Mouse (Mus musculus) 3T3-L1 (cell line): ENCODE measurements around the gene Dtnb.

Experiments used
- DNase-seq: peaks from one replicate; pipeline ENCODE4 v3.0.0-alpha.2; 2015; ENCODE audit warnings: low read depth, low spot score

The Dtnb gene

DNA sequence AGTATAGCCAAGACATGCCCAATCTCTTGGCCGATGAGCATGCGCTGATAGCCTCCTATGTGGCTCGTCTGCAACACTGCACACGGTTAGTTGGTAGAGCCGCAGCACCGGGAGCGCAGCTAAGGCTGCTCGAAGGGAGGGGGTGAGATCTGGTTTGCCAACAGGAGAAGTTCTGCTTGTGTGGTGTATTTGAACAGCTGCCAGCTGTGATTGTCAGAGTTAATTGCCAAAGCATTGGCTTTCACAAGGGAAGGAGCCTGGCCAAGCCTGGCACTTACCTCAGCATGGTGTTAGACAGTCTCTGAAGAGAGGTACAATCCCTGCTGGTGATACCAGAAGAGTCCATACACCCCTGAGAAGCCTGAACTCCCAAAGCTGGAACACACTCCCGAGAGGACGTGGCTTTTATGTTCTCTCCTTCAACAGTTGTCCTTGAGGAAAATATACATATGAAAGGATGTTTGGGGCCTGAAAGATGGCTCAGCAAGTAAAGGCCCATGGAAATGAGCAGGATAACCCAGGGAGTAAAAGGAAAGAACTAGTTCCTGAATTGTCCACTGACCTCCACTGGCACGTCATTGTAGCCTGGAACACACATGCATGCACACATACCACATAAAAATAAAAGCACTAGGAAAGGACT, 160.6 kb downstream of the Dtnb start:
- DNase-seq: no peak

DNA sequence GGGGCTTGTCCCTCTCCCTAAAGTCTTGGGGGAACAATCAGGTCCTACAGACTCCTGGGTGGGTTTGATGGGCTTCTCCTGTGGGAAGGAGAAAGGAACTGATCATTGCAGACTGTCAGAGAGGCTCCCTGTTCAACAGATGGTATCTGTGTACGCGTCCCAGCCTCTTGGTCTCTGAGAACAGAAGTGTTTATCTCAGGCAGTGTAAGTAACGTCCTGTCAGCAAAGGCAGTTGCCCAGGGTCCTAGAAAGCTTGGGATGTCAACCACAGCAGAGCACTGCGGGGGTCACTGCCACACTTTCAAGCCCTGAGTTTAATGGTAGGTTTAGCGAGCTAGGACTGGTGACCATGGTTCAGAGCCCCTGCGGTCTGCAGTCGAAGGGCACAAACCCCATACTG, 161.1 kb downstream of the Dtnb start:
- DNase-seq: no peak

DNA sequence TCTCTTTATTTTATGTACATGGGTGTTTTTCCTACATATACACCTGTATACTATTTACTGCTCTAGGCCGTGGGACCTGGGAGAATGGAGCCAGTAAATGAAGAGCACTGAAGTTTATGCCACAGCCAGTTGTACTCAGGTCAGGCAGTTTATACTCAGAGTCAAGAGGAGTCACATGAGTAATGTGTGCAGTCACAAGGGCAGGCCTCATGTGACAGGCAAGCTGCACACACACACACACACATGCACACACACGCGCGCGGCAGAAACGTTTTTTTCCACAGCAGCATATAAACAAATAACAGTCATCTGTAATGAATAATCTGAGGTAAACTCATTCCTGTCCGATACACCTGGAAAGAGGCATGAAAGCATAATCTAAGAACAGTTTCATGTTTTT, 164.8 kb downstream of the Dtnb start:
- no peak for DNase-seq

DNA sequence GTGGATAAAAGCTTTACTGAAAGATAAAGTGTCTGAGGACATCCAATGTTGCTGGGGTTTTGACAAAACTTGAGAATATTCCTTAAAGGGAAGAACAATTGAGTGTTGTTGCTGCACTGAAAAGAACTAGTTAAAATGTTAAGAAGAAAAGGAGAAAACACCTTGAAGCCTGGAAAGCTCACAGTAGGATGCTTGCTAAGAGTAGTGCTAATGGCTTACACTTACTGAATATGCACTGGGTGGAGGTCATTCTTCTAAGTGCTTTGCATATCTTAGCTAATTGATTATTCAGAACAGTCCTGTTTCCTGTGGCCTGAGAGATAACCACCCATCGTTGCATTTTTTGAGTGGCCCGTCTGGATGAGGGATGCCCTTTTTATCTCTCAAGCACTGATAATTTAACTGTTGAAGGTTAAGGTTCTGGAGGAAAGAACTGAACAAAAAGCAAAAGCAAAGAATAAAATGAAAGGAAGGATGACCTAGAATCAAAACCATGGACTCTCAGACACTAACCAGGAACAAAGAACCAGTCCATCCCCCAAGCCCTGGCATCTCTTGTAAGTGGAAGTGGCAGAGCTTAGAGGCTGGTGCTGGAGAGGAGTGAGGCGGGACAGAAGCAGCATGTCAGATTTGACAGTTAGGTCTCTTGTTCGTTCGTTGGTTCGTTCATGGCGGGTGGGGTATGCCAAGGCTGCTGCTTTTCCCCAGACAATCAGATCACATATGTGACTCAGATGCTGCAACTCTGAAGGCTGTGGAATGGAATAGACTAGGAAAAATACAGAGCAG, 166.8 kb downstream of the Dtnb start:
- no peak for DNase-seq

DNA sequence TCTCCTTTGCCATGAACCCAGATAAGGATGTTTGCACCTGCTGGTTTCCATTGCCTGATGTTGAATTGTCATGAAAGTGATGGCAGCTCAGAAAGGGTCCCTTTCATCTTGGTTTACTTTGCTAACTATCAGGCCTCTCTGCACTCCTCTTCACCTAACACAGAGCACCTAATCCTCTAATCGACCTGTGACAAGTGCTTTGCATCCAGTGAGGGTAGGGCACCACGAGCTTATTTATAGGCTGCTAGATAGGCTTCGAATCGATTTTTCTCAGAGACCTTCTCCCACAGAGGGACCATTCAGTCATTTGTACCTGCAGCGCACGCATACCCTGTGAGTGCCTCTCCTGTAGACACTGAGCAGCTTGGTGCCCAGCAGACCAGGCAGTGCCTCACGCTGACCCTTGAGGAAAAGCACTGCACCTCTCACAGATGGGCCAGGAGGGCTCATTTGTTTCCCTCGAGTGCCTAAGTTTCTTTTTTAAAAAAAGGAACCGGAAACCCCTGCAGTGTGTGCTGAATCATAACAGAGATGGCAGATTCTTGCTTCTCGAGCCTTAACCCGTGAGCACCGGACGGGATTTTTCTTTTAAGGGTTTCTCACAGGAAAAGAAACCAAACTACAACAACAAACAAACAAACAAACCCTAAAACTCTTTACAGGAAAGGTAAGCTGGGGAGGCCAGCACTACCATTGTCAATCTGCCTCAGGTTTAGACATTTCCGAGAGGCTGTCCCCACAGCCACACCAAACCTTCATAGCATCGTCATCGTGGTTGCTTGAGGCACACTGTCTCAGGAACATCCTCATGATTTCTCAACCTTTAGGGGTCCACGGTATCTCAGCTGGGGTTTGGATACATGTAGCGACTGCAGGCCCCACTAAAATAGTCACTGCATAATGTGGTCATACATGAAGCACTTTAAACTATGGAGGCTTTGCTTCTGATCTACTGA, 167.8 kb downstream of the Dtnb start:
- no peak for DNase-seq

DNA sequence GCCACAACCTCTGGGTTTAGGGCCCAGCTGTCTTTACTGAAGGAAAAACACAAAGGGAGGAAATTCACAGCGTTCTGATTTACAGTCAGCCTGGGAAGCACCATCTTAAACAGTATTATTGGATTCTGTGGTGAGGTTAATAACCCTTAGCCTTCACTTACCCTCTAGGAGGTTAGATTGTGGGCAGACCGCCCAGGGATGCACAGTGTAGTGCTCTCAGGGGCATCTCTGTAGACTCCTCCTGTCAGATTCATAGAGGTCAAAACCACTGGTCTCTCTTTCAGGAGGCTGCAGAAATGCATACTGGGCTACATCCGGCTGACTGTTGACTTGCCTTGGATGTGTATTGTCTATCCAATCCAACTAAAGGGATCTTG, 168.5 kb downstream of the Dtnb start:
- no peak for DNase-seq

DNA sequence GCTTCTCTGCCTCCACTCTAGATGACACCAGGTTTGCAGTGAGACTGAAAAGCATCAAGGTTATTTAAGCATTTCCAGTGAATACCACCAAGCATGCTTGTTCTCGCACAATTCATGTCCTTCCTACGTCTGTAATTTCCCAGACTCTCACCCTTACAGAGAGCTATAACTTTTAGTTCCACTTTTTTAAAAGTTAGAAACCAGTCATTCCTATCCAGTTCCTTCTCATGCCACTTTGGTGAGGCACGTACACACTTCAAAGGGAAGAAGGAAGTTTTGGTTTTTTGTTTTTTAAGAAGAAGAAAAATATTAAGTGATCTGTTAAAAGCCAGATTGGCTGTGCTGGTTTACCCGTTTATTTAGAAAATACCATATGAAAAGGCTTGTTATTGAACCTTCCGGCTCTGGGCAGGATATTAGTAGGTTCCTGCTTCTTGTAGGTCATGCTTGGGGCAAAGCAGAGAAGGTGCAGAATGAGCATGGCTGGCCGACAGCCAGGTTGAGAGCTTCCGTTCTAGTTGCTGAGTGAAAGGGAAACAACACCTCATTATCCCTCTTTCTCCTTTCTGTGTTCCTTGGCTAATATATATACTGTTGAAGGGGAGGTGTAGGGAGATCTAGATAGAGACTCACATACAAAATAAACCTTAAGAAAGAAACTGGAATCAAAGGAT, 173.4 kb downstream of the Dtnb start:
- DNase-seq: no peak

DNA sequence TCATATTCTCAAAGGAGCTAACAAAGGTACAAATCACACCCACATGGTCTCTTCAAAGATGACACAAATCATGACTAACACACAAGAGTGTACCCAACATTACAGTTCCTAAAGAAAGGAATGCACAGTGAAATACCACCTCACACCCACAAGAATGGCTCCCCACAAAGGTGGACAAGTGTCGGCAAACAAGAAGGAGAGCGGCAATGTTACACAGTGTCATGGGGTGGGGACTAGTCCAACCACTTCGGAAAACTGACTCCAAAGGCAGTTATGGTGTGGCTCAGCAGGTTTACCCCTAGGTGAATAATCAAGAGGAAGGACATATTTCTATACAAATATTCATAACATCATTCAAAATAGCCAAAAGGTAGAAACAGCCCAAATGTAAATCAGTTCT, 174.2 kb downstream of the Dtnb start:
- no peak for DNase-seq

DNA sequence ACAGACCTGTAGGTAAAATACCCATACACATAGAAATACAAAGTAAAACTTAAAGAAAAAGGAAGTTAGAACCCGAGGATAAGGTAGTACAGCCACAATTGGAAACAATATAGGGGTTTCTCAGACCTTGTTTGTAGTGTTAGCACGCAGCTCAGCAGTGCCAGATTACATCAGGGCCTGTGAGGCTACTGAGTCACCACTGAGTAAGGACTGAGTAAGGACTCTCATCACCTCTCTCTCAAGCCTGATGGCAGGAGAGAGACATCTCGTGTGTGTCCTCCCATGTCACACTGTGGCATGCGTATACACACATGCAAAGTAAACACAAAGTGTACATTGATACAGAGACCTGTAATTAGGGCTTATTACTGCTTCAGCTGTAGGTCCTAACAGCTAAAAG, 175.4 kb downstream of the Dtnb start:
- peak; percentile 35 for DNase-seq

DNA sequence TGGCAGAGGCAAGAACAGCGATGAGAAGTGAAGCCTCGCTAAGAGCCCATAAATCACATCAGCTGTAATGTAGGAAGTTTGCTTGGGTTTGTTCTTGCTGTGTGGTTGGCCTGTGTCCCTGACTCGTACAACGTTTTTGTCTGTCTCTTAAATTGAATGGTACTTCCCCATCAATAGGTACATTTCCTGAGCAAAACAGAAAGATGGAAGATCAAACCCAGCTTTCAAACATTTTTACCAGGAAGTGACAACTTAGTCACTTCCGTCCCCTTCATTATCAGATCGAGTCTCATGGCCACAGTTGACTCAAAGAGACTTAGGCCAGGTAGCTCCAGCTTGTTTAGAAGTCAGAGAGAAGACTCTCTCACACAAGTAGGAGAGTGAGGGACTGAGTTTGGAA, 183.3 kb downstream of the Dtnb start:
- DNase-seq: no peak

DNA sequence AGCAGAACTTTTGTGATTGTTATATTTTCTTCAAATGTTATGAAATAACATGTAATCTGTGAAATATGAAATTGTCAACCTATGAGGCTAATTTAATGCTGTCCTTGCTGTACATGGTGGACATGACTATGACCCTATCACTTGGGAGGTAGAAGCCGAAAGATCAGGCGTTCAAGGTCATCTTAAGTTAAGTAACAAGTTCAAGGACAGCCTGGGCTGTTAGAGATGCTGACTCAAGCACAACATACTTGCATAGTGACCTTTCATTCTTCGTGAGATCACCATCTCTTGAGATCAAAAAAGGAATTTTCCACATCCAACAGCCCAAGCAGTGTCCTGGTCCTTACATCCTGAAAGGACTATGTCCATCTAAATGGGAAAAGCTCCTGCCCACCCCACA, 184.0 kb downstream of the Dtnb start:
- no peak for DNase-seq

DNA sequence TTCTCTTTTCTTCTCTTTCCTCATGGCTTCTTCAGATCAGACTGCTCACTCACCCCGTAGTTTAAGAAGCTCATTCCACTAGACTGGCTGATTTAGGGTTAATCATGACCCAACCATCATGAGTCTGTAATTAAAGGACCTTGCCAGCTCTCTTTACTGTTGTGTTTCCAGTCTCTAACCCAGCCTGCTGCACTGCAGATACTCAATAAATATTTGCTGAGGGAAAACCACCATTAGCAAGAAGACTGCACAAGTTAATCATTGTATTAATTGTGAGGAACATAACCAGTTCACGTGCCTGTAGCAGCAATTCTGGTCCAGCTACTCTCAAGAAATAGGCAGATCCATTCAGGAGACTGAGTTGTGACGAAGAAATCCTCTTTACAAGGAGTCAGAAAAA, 185.9 kb downstream of the Dtnb start:
- DNase-seq: no peak

DNA sequence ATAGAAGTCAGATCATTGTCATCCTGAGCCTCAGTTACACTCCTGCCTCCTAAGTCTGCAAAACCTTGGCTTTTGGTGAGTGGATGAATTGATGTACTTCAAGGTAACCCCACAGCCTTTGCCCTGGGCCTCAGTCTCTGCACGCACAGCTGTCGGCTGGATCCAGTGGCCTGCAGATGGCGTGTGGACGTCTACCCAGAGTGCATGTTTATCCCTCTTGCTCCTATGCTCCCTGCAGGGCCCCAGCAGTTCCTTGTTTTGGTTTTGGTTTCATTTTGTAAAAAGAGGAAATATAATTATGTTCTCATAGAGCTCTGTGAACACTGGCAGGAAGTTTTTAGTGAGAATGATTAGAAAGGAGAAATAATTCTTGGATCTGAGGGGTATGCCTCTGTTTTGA, 187.2 kb downstream of the Dtnb start:
- peak; percentile 47 for DNase-seq

DNA sequence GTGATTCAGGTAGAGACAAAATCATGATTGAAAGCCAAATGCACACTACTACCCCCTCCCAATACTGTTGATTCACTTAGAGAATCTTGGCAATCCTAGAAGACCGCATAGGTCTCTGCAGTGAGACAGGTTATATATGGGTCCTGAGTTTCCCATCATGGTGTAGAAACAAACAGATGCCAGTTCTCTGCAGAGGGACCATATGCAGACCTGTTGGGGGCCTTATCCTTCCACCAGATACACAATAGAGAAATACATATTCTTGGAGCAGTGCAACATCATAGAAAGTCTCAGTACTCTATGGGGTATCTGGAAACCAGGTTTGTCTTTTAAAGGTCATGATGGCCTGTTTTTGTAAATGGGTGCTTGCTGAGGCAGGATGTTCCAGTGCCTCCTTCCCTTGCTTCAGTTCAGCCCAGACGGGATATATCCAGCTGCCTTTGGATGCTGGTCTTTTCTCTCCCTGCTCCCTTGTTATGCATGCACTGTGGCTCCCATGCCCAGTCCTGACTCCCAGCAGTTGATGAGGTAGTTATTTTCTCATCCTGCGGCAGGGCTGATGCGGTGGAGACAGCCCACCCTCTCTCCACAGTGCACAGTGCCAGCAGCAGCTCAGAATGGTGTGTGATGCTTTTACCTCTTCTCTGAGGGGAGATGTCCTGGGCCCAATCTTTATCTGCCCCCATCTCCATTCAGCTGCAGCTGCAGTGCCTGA, 188.9 kb downstream of the Dtnb start:
- no peak for DNase-seq

DNA sequence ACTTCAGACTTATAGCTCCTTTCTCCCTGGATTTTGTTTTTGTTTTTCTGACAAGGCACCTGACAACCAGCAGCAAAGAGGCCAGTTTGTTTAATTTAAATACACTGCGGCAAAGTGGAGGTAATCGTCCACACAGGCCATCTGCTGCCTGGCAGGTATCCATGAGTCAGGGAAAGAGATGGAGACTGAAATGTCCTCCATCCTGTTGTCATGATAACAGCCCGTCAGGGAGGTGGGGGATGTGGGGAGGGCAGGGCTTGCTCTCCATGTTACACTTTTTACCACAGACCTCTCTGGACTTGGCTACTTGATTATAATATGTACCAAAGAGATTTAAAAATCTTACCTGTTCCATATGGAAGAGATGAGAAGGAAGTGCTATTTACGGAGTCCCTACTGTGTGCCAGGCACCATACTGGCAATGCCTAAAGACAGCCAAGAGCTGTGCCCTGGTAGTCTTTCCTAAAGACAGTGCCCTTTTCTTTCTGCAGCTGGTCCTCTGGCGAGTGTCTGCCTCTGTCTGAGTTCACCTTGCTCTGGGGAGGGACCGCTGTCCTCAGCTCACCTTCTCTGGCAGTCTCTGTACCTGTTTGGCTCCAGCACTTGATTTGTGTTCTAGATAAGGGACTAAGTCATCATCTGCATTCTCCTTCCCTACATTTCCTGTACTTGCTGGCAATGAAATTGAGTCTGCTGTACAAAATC, 189.6 kb downstream of the Dtnb start:
- no peak for DNase-seq

DNA sequence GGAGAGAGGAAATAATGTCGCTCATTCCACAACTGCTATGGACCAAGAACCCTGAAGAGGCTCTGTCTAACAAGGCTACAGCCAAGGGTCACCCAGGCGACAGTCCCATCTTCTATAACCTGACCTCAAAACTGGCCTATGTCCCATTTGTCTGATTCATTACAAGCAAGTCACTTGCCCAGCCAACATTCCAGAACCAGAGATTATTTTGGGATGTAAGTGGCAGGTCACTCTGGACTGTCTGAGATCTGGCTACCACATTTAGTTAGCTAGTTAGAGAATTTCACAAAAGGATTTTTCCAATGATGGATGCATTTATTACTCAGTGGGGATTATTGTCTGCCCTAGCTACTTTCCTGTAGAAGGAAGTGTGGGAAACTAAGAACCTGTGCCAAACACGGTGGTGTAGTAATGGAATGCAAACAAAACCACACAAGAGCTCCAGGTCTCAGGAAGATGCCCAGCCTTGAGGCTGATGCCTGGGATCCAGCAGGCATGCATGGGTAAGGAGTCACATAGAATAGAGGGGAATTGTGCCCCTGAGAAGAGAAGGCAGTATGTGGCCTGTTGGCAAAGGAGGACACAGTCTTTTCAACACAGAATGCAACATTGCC, 192.1 kb downstream of the Dtnb start:
- DNase-seq: peak; percentile 74

DNA sequence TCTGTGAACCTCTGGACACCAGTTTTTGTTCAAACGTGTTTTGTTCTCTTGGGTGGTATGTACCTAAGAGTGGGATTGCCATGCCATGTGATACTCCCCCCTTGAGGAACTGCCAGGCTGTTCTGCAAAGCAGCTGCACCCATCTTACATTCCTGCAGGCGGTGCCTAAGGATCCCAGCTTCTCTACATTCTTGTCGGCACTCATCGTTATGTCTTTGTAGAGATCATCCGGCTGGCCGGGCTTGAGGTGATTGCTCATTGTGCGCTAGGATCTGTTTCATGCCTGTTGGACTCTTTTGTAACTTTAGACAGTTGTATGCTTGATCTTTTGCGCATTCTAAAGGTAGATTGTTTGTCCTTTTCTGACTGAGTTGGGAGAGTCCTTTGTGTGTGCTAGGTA, 195.2 kb downstream of the Dtnb start:
- DNase-seq: no peak

DNA sequence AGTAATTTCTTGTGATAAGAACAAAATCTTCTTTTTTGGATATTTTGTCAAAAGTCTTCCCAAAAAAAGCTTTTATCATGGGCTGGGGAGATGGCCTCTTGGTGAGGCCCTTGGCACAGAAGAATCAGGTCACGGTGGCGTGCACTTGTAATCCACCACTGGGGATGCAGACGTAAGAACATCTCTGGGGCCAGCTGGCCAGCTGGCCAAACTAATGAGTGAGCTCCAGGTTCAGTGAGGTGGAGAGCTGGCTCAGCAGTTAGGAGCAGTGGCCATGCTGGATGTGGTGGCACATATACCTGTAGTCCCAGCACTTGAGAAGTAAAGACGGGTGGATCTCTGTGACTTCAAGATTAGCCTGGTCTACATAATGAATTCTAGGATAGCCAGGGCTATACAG, 196.2 kb downstream of the Dtnb start:
- no peak for DNase-seq

DNA sequence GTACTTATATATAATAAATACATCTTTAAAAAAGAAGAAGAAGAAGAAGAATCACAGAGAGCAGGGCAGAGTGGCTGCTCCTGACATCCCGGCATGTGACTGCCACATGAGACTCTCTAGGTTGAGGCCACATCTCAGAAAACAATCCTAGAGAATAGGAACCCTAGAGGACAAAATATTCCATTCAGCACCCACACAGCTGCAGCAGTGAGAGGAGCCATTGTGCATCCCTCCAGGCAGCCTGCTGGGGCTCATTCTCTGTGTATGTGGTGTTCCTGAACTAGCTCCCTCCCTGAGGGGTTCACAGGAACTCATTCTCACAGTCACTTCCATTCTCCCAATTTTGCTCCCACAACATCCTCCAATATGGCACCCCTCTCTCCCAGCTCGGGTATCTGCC, 198.4 kb downstream of the Dtnb start:
- no peak for DNase-seq

DNA sequence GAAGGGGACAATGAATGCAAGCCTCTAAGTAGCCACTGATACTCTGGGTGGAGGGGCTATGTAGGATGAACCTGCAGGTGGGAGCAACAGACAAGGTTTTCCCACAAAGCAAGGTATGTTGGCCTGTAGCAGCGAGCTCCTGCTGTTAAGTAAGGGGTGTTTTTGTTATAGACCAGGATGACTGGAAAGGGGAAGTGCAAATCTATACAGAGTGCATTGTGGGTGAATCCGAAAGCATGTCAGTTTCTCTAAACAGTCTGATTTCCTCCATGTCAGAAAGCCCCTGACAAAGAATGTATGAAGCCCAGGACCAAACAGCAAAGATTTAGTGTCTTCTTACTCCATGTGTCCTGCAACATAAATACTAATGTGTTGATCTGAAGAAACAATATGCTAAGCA, 198.9 kb downstream of the Dtnb start:
- no peak for DNase-seq
